Mouse (Mus musculus) kidney, embryonic 15.5 days (tissue): ENCODE results near the gene Susd6. TPM values are rescaled to one million over a fixed set of nuclear protein-coding genes. Genes with fewer than 3 reads are reported as not detected.

ENCODE experiments used
- ATAC-seq: fragments of 200-750 bp; cut with Nextera tagmentation; replicated peaks from 2 replicates; pipeline ENCODE4 v1.8.0; 2017; ENCODE audit warnings: moderate TSS enrichment; ENCODE audit not compliant: low FRiP score
- H3K27ac ChIP-seq: fragments of 300-500 bp; sonication (generic); 2 replicates; pipeline ENCODE4 v1.5.1; 2015; ENCODE audit warnings: mild to moderate bottlenecking, inconsistent platforms
- H3K27me3 ChIP-seq: fragments of 300-500 bp; sonication (generic); 2 replicates; pipeline ENCODE4 v1.6.1; 2015; ENCODE audit warnings: inconsistent platforms
- H3K36me3 ChIP-seq: fragments of 300-500 bp; sonication (generic); 2 replicates; pipeline ENCODE4 v1.6.1; 2015; ENCODE audit warnings: inconsistent platforms
- H3K4me1 ChIP-seq: fragments of 300-500 bp; sonication (generic); 2 replicates; pipeline ENCODE4 v1.6.1; 2015; ENCODE audit warnings: inconsistent platforms
- H3K4me2 ChIP-seq: fragments of 300-500 bp; sonication (generic); 2 replicates; pipeline ENCODE4 v1.6.1; 2015; ENCODE audit warnings: moderate library complexity, mild to moderate bottlenecking, inconsistent platforms
- H3K4me3 ChIP-seq: fragments of 300-500 bp; sonication (generic); replicated peaks from 2 replicates; pipeline ENCODE4 v1.5.1; 2015; ENCODE audit warnings: mild to moderate bottlenecking, inconsistent platforms
- H3K9ac ChIP-seq: fragments of 300-500 bp; sonication (generic); 2 replicates; pipeline ENCODE4 v1.6.1; 2015; ENCODE audit warnings: mild to moderate bottlenecking, inconsistent platforms
- H3K9me3 ChIP-seq: fragments of 300-500 bp; sonication (generic); replicated peaks from 2 replicates; pipeline ENCODE4 v1.6.1; 2016; ENCODE audit warnings: inconsistent platforms
- WGBS: fragments of 180-500 bp; shearing (Covaris S2); methylation state at CpG from one replicate; pipeline ENCODE4 v1.1.7; 2015; ENCODE audit warnings: mixed read lengths; 5-methylcytosine and 5-hydroxymethylcytosine counted together
- polyA plus RNA-seq: library from polyadenylated mRNA; unstranded; fragments of >200 nt; fragmentation: Nextera tagmentation; extraction: Ambion mirVana; gene quantifications from 2 replicates; pipeline ENCODE4 v1.2.1, GENCODE M21; 2015

The Susd6 gene
- polyA plus RNA-seq, 1 experiment from 2014 or later, result 15.2 TPM

- Histone ChIP-seq H3K9me3 (no peaks in the 10 kb centered on the region), H3K27me3 (no peaks in the 10 kb centered on the region), H3K36me3 (no peaks in the 10 kb centered on the region), H3K4me3 (no peak overlapping the region), H3K9ac (no peak overlapping the region), H3K27ac (no peak overlapping the region), H3K4me1 (peaks cover 30% of the 10 kb centered on the region), H3K4me2 (no peak overlapping the region)
- WGBS, result 86% methylated on average over 1 of the region's 1 CpGs
- ATAC-seq, result no peak
Observed at GRCm38 (mm10) chr12:80845901-80846300, 55.6 kb downstream of the Susd6 start.

- no peaks in the 10 kb centered on the region for H3K9me3 ChIP-seq
- no peak overlapping the region for H3K9ac ChIP-seq
- 0 out of 2 replicates have a peak overlapping the region, but pooled peaks have one; percentile 13 for H3K27ac ChIP-seq
- ATAC-seq, result no peak
- peaks cover 31% of the 10 kb centered on the region for H3K4me1 ChIP-seq
- H3K4me3 ChIP-seq, result no peak overlapping the region
- WGBS, result 38% methylated on average over 1 of the region's 1 CpGs
- no peaks in the 10 kb centered on the region for H3K27me3 ChIP-seq
- H3K4me2 ChIP-seq, result no peak overlapping the region
- H3K36me3 ChIP-seq, result no peaks in the 10 kb centered on the region
Observed at GRCm38 (mm10) chr12:80846861-80847268, 56.6 kb downstream of the Susd6 start.

- Histone ChIP-seq H3K4me3 (no peak overlapping the region), H3K4me2 (no peak overlapping the region), H3K27me3 (no peaks in the 10 kb centered on the region), H3K9me3 (no peaks in the 10 kb centered on the region), H3K27ac (no peak overlapping the region), H3K9ac (no peak overlapping the region), H3K36me3 (no peaks in the 10 kb centered on the region), H3K4me1 (peaks cover 8% of the 10 kb centered on the region)
- WGBS, result 76% methylated on average over 1 of the region's 1 CpGs
- ATAC-seq, result no peak
Observed at GRCm38 (mm10) chr12:80852001-80852400, 61.7 kb downstream of the Susd6 start.

- Histone ChIP-seq H3K4me2 (no peak overlapping the region), H3K27ac (peak overlapping the region; percentile 2; the same call in 1 of the 2 replicates), H3K4me3 (no peak overlapping the region), H3K36me3 (no peaks in the 10 kb centered on the region), H3K27me3 (no peaks in the 10 kb centered on the region), H3K9me3 (no peaks in the 10 kb centered on the region), H3K4me1 (0 out of 2 replicates have a peak, but pooled peaks cover 6% of the 10 kb centered on the region), H3K9ac (no peak overlapping the region)
- 70% methylated on average over 3 of the region's 3 CpGs for WGBS
- no peak for ATAC-seq
Observed at GRCm38 (mm10) chr12:80853737-80854136, 63.4 kb downstream of the Susd6 start.

GRCm38 (mm10) chr12:80854671-80855070, 64.4 kb downstream of the Susd6 start:
- H3K9me3 ChIP-seq, result no peaks in the 10 kb centered on the region
- ATAC-seq, result no peak
- H3K9ac ChIP-seq, result no peak overlapping the region
- no peak overlapping the region for H3K4me2 ChIP-seq
- no peak overlapping the region for H3K4me3 ChIP-seq
- H3K4me1 ChIP-seq, result 0 out of 2 replicates have a peak, but pooled peaks cover 6% of the 10 kb centered on the region
- no peaks in the 10 kb centered on the region for H3K27me3 ChIP-seq
- H3K36me3 ChIP-seq, result no peaks in the 10 kb centered on the region
- no peak overlapping the region for H3K27ac ChIP-seq
- WGBS, result 97% methylated on average over 4 of the region's 4 CpGs

GRCm38 (mm10) chr12:80855100-80855499, 64.8 kb downstream of the Susd6 start:
- Histone ChIP-seq H3K4me2 (no peak overlapping the region), H3K27ac (no peak overlapping the region), H3K9ac (no peak overlapping the region), H3K9me3 (no peaks in the 10 kb centered on the region), H3K36me3 (no peaks in the 10 kb centered on the region), H3K4me3 (no peak overlapping the region), H3K4me1 (0 out of 2 replicates have a peak, but pooled peaks cover 6% of the 10 kb centered on the region), H3K27me3 (no peaks in the 10 kb centered on the region)
- WGBS, result 90% methylated on average over 2 of the region's 2 CpGs
- ATAC-seq, result no peak

GRCm38 (mm10) chr12:80855581-80855980, 65.3 kb downstream of the Susd6 start:
- H3K4me2 ChIP-seq, result no peak overlapping the region
- H3K9me3 ChIP-seq, result no peaks in the 10 kb centered on the region
- H3K36me3 ChIP-seq, result no peaks in the 10 kb centered on the region
- WGBS, result 68% methylated on average over 1 of the region's 1 CpGs
- H3K4me1 ChIP-seq, result 0 out of 2 replicates have a peak, but pooled peaks cover 6% of the 10 kb centered on the region
- no peak overlapping the region for H3K9ac ChIP-seq
- ATAC-seq, result no peak
- no peak overlapping the region for H3K4me3 ChIP-seq
- H3K27ac ChIP-seq, result no peak overlapping the region
- H3K27me3 ChIP-seq, result no peaks in the 10 kb centered on the region

GRCm38 (mm10) chr12:80857636-80858293, 67.5 kb downstream of the Susd6 start:
- ATAC-seq, result no peak
- H3K27me3 ChIP-seq, result no peaks in the 10 kb centered on the region

GRCm38 (mm10) chr12:80858307-80858706, 68.0 kb downstream of the Susd6 start:
- no peak for ATAC-seq
- Histone ChIP-seq H3K36me3 (no peaks in the 10 kb centered on the region), H3K9me3 (no peaks in the 10 kb centered on the region), H3K27ac (no peak overlapping the region), H3K4me1 (peaks cover 7% of the 10 kb centered on the region; the same call in 1 of the 2 replicates), H3K4me2 (no peak overlapping the region), H3K27me3 (no peaks in the 10 kb centered on the region), H3K4me3 (no peak overlapping the region), H3K9ac (no peak overlapping the region)
- WGBS, result 84% methylated on average over 2 of the region's 2 CpGs

More at GRCm38 (mm10) chr12:80857636-80858293, 67.5 kb downstream of the Susd6 start:
- Histone ChIP-seq H3K4me2 (no peak overlapping the region), H3K4me3 (no peak overlapping the region), H3K9ac (no peak overlapping the region), H3K4me1 (peaks cover 9% of the 10 kb centered on the region; the same call in 1 of the 2 replicates), H3K27ac (no peak overlapping the region), H3K9me3 (no peaks in the 10 kb centered on the region), H3K36me3 (no peaks in the 10 kb centered on the region)
- WGBS, result 77% methylated on average over 3 of the region's 3 CpGs

- Histone ChIP-seq H3K9me3 (no peaks in the 10 kb centered on the region), H3K27me3 (no peaks in the 10 kb centered on the region), H3K4me2 (no peak overlapping the region), H3K4me1 (peaks cover 4% of the 10 kb centered on the region; the same call in 1 of the 2 replicates), H3K9ac (no peak overlapping the region), H3K4me3 (no peak overlapping the region), H3K36me3 (no peaks in the 10 kb centered on the region), H3K27ac (no peak overlapping the region)
- WGBS, result 9% methylated on average over 1 of the region's 1 CpGs
- ATAC-seq, result no peak
Observed at GRCm38 (mm10) chr12:80861916-80862315, 71.6 kb downstream of the Susd6 start.

GRCm38 (mm10) chr12:80863370-80863769, 73.1 kb downstream of the Susd6 start:
- WGBS, result 90% methylated on average over 2 of the region's 2 CpGs
- Histone ChIP-seq H3K4me2 (no peak overlapping the region), H3K9ac (no peak overlapping the region), H3K27ac (no peak overlapping the region), H3K9me3 (no peaks in the 10 kb centered on the region), H3K36me3 (peaks cover 4% of the 10 kb centered on the region; the same call in 1 of the 2 replicates), H3K27me3 (no peaks in the 10 kb centered on the region), H3K4me1 (peaks cover 4% of the 10 kb centered on the region; the same call in 1 of the 2 replicates), H3K4me3 (no peak overlapping the region)
- ATAC-seq, result no peak

GRCm38 (mm10) chr12:80865175-80865574, 74.9 kb downstream of the Susd6 start:
- 84% methylated on average over 4 of the region's 4 CpGs for WGBS
- H3K36me3 ChIP-seq, result peaks cover 7% of the 10 kb centered on the region
- H3K4me1 ChIP-seq, result peaks cover 4% of the 10 kb centered on the region; the same call in 1 of the 2 replicates
- H3K4me3 ChIP-seq, result no peak overlapping the region
- no peaks in the 10 kb centered on the region for H3K27me3 ChIP-seq
- H3K4me2 ChIP-seq, result no peak overlapping the region
- ATAC-seq, result no peak
- no peak overlapping the region for H3K27ac ChIP-seq
- H3K9ac ChIP-seq, result no peak overlapping the region
- no peaks in the 10 kb centered on the region for H3K9me3 ChIP-seq
